Mouse (Mus musculus): ENCODE data around the gene Hadha. TPM values are rescaled to one million over a fixed set of nuclear protein-coding genes. Genes with fewer than 3 reads are reported as not detected.

Hadha gene
- 75.3 and 79.1 TPM in 2 replicates for polyA plus RNA-seq (2015; fragmentation: Nextera tagmentation; extraction: Ambion mirVana)

GRCm38 (mm10) chr5:30154474-30155394 lies at the start of gene Hadha, which contains the start of gene Hadhb:
TSS of gene Hadha (minus strand) at chr5:30155162.
TSS of gene Hadhb (plus strand) at chr5:30155248.
- Histone ChIP-seq H3K27ac (ENCODE audit: low read depth, low read length) (peak within 1 kb of the TSS; percentile 93), H3K4me2 (ENCODE audit: low read length) (peak within 1 kb of the TSS; percentile 86), H3K36me3 (ENCODE audit: control insufficient read depth, insufficient read depth, low read length) (no peaks in the 10 kb centered on the region), H3K4me1 (ENCODE audit: control insufficient read depth, insufficient read depth, low read depth, low read length) (peaks cover 21% of the 10 kb centered on the region), H3K4me3 (ENCODE audit: low read length) (peak within 1 kb of the TSS; percentile 63), H3K27me3 (replicated peaks; ENCODE audit: control insufficient read depth, insufficient read depth, low read length) (no peaks in the 10 kb centered on the region), H3K9ac (ENCODE audit: low read depth, low read length) (peak within 1 kb of the TSS; percentile 78), H3K9me3 (ENCODE audit: control insufficient read depth, low read length) (no peaks in the 10 kb centered on the region)
- peak; percentile 93 for ATAC-seq
- WGBS: under 1% methylated on average over 44 of the region's 53 CpGs

- H3K4me2 ChIP-seq (ENCODE audit: low read length): no peak overlapping the region
- H3K9ac ChIP-seq (ENCODE audit: low read depth, low read length): no peak overlapping the region
- 43% methylated on average over 1 of the region's 1 CpGs for WGBS
- no peaks in the 10 kb centered on the region; the same call in 1 of the 2 replicates for H3K4me1 ChIP-seq (ENCODE audit: control insufficient read depth, insufficient read depth, low read depth, low read length)
- H3K4me3 ChIP-seq (ENCODE audit: low read length): no peak overlapping the region
- H3K27ac ChIP-seq (ENCODE audit: low read depth, low read length): no peak overlapping the region
- H3K36me3 ChIP-seq (ENCODE audit: control insufficient read depth, insufficient read depth, low read length): no peaks in the 10 kb centered on the region
- H3K9me3 ChIP-seq (ENCODE audit: control insufficient read depth, low read length): no peaks in the 10 kb centered on the region
- ATAC-seq: no peak
- no peaks in the 10 kb centered on the region for H3K27me3 ChIP-seq (replicated peaks; ENCODE audit: control insufficient read depth, insufficient read depth, low read length)
These were observed 49.5 kb upstream of the Hadha start for GRCm38 (mm10) chr5:30204441-30204840.

- 83% methylated on average over 10 of the region's 10 CpGs for WGBS
- no peaks in the 10 kb centered on the region for H3K36me3 ChIP-seq (ENCODE audit: control insufficient read depth, insufficient read depth, low read length)
- H3K9ac ChIP-seq (ENCODE audit: low read depth, low read length): no peak overlapping the region
- no peak overlapping the region for H3K4me2 ChIP-seq (ENCODE audit: low read length)
- H3K27ac ChIP-seq (ENCODE audit: low read depth, low read length): no peak overlapping the region
- H3K9me3 ChIP-seq (ENCODE audit: control insufficient read depth, low read length): no peaks in the 10 kb centered on the region
- no peaks in the 10 kb centered on the region; the same call in 1 of the 2 replicates for H3K4me1 ChIP-seq (ENCODE audit: control insufficient read depth, insufficient read depth, low read depth, low read length)
- no peaks in the 10 kb centered on the region for H3K27me3 ChIP-seq (replicated peaks; ENCODE audit: control insufficient read depth, insufficient read depth, low read length)
- no peak for ATAC-seq
- no peak overlapping the region for H3K4me3 ChIP-seq (ENCODE audit: low read length)
These were observed 48.4 kb upstream of the Hadha start for GRCm38 (mm10) chr5:30203216-30203885.

GRCm38 (mm10) chr5:30202221-30202620 lies 47.3 kb upstream of the Hadha start:
- ATAC-seq: no peak
- H3K36me3 ChIP-seq (ENCODE audit: control insufficient read depth, insufficient read depth, low read length): no peaks in the 10 kb centered on the region
- no peaks in the 10 kb centered on the region for H3K27me3 ChIP-seq (replicated peaks; ENCODE audit: control insufficient read depth, insufficient read depth, low read length)
- H3K9me3 ChIP-seq (ENCODE audit: control insufficient read depth, low read length): no peaks in the 10 kb centered on the region
- H3K4me2 ChIP-seq (ENCODE audit: low read length): no peak overlapping the region
- 90% methylated on average over 7 of the region's 7 CpGs for WGBS
- H3K9ac ChIP-seq (ENCODE audit: low read depth, low read length): no peak overlapping the region
- H3K4me1 ChIP-seq (ENCODE audit: control insufficient read depth, insufficient read depth, low read depth, low read length): no peaks in the 10 kb centered on the region; the same call in 1 of the 2 replicates
- no peak overlapping the region for H3K27ac ChIP-seq (ENCODE audit: low read depth, low read length)
- H3K4me3 ChIP-seq (ENCODE audit: low read length): no peak overlapping the region

GRCm38 (mm10) chr5:30201521-30201920 lies 46.6 kb upstream of the Hadha start:
- 46% methylated on average over 5 of the region's 5 CpGs for WGBS
- H3K9ac ChIP-seq (ENCODE audit: low read depth, low read length): no peak overlapping the region
- no peaks in the 10 kb centered on the region for H3K36me3 ChIP-seq (ENCODE audit: control insufficient read depth, insufficient read depth, low read length)
- no peaks in the 10 kb centered on the region for H3K27me3 ChIP-seq (replicated peaks; ENCODE audit: control insufficient read depth, insufficient read depth, low read length)
- no peak overlapping the region for H3K27ac ChIP-seq (ENCODE audit: low read depth, low read length)
- no peaks in the 10 kb centered on the region for H3K9me3 ChIP-seq (ENCODE audit: control insufficient read depth, low read length)
- no peak overlapping the region for H3K4me2 ChIP-seq (ENCODE audit: low read length)
- H3K4me1 ChIP-seq (ENCODE audit: control insufficient read depth, insufficient read depth, low read depth, low read length): no peaks in the 10 kb centered on the region; the same call in 1 of the 2 replicates
- no peak overlapping the region for H3K4me3 ChIP-seq (ENCODE audit: low read length)
- ATAC-seq: peak; percentile 81

- Histone ChIP-seq H3K9me3 (ENCODE audit: control insufficient read depth, low read length) (no peaks in the 10 kb centered on the region), H3K27me3 (replicated peaks; ENCODE audit: control insufficient read depth, insufficient read depth, low read length) (no peaks in the 10 kb centered on the region), H3K9ac (ENCODE audit: low read depth, low read length) (no peak overlapping the region), H3K36me3 (ENCODE audit: control insufficient read depth, insufficient read depth, low read length) (no peaks in the 10 kb centered on the region), H3K27ac (ENCODE audit: low read depth, low read length) (no peak overlapping the region), H3K4me1 (ENCODE audit: control insufficient read depth, insufficient read depth, low read depth, low read length) (no peaks in the 10 kb centered on the region; the same call in 1 of the 2 replicates), H3K4me3 (ENCODE audit: low read length) (no peak overlapping the region), H3K4me2 (ENCODE audit: low read length) (no peak overlapping the region)
- no peak for ATAC-seq
- WGBS: 75% methylated on average over 7 of the region's 7 CpGs
These were observed 43.3 kb upstream of the Hadha start for GRCm38 (mm10) chr5:30198257-30198656.

GRCm38 (mm10) chr5:30195340-30195739 lies 40.4 kb upstream of the Hadha start:
- no peaks in the 10 kb centered on the region for H3K27me3 ChIP-seq (replicated peaks; ENCODE audit: control insufficient read depth, insufficient read depth, low read length)
- ATAC-seq: no peak
- WGBS: 93% methylated on average over 5 of the region's 5 CpGs

GRCm38 (mm10) chr5:30192452-30192851 lies 37.5 kb upstream of the Hadha start:
- no peaks in the 10 kb centered on the region for H3K36me3 ChIP-seq (ENCODE audit: control insufficient read depth, insufficient read depth, low read length)
- H3K4me1 ChIP-seq (ENCODE audit: control insufficient read depth, insufficient read depth, low read depth, low read length): no peaks in the 10 kb centered on the region
- no peak overlapping the region for H3K27ac ChIP-seq (ENCODE audit: low read depth, low read length)
- no peak overlapping the region for H3K4me2 ChIP-seq (ENCODE audit: low read length)
- no peaks in the 10 kb centered on the region for H3K27me3 ChIP-seq (replicated peaks; ENCODE audit: control insufficient read depth, insufficient read depth, low read length)
- 100% methylated on average over 1 of the region's 1 CpGs for WGBS
- no peak overlapping the region for H3K9ac ChIP-seq (ENCODE audit: low read depth, low read length)
- H3K4me3 ChIP-seq (ENCODE audit: low read length): no peak overlapping the region
- no peak for ATAC-seq
- no peaks in the 10 kb centered on the region for H3K9me3 ChIP-seq (ENCODE audit: control insufficient read depth, low read length)

More at GRCm38 (mm10) chr5:30195340-30195739, 40.4 kb upstream of the Hadha start:
- Histone ChIP-seq H3K4me1 (ENCODE audit: control insufficient read depth, insufficient read depth, low read depth, low read length) (no peaks in the 10 kb centered on the region), H3K4me2 (ENCODE audit: low read length) (no peak overlapping the region), H3K9me3 (ENCODE audit: control insufficient read depth, low read length) (no peaks in the 10 kb centered on the region), H3K27ac (ENCODE audit: low read depth, low read length) (no peak overlapping the region), H3K4me3 (ENCODE audit: low read length) (no peak overlapping the region), H3K9ac (ENCODE audit: low read depth, low read length) (no peak overlapping the region), H3K36me3 (ENCODE audit: control insufficient read depth, insufficient read depth, low read length) (no peaks in the 10 kb centered on the region)

Measured in hindbrain, embryonic 16.5 days (tissue).